Mouse (Mus musculus) heart, embryonic 12.5 days (tissue): ENCODE measurements around the gene Gpr176. TPM values are rescaled to one million over a fixed set of nuclear protein-coding genes. Genes with fewer than 3 reads are reported as not detected.

ENCODE experiments used
- ATAC-seq: fragments of 200-750 bp; cut with Nextera tagmentation; 2 replicates; pipeline ENCODE4 v1.8.0; 2017; ENCODE audit warnings: moderate TSS enrichment, moderate library complexity; ENCODE audit not compliant: insufficient number of reproducible peaks, low FRiP score
- H3K27ac ChIP-seq: fragments of 300-500 bp; sonication (generic); 2 replicates; pipeline ENCODE4 v1.5.1; 2016; ENCODE audit warnings: mild to moderate bottlenecking, moderate library complexity; ENCODE audit not compliant: poor library complexity, severe bottlenecking
- H3K27me3 ChIP-seq: fragments of 300-500 bp; sonication (generic); replicated peaks from 2 replicates; pipeline ENCODE4 v1.6.1; 2016; ENCODE audit warnings: mild to moderate bottlenecking, moderate library complexity
- H3K36me3 ChIP-seq: fragments of 300-500 bp; sonication (generic); 2 replicates; pipeline ENCODE4 v1.6.1; 2016; ENCODE audit warnings: mild to moderate bottlenecking, moderate library complexity
- H3K4me1 ChIP-seq: fragments of 300-500 bp; sonication (generic); replicated peaks from 2 replicates; pipeline ENCODE4 v1.6.1; 2016; ENCODE audit warnings: mild to moderate bottlenecking
- H3K4me2 ChIP-seq: fragments of 300-500 bp; sonication (generic); 2 replicates; pipeline ENCODE4 v1.6.1; 2016; ENCODE audit warnings: mild to moderate bottlenecking, moderate library complexity
- H3K4me3 ChIP-seq: fragments of 300-500 bp; sonication (generic); 2 replicates; pipeline ENCODE4 v1.5.1; 2016; ENCODE audit warnings: mild to moderate bottlenecking
- H3K9ac ChIP-seq: fragments of 300-500 bp; sonication (generic); 2 replicates; pipeline ENCODE4 v1.6.1; 2016; ENCODE audit warnings: mild to moderate bottlenecking, moderate library complexity
- H3K9me3 ChIP-seq: fragments of 300-500 bp; sonication (generic); replicated peaks from 2 replicates; pipeline ENCODE4 v1.6.1; 2016; ENCODE audit warnings: mild to moderate bottlenecking, moderate library complexity
- WGBS: fragments of 180-500 bp; shearing (Covaris S2); methylation state at CpG from one replicate; pipeline ENCODE4 v1.1.7; 2016; 5-methylcytosine and 5-hydroxymethylcytosine counted together
- polyA plus RNA-seq: library from polyadenylated mRNA; unstranded; fragments of >200 nt; fragmentation: Nextera tagmentation; extraction: Ambion mirVana; gene quantifications from 2 replicates; pipeline ENCODE4 v1.2.1, GENCODE M21; 2016

The Gpr176 gene
- polyA plus RNA-seq, 1 experiment from 2014 or later: 0.08 TPM

DNA sequence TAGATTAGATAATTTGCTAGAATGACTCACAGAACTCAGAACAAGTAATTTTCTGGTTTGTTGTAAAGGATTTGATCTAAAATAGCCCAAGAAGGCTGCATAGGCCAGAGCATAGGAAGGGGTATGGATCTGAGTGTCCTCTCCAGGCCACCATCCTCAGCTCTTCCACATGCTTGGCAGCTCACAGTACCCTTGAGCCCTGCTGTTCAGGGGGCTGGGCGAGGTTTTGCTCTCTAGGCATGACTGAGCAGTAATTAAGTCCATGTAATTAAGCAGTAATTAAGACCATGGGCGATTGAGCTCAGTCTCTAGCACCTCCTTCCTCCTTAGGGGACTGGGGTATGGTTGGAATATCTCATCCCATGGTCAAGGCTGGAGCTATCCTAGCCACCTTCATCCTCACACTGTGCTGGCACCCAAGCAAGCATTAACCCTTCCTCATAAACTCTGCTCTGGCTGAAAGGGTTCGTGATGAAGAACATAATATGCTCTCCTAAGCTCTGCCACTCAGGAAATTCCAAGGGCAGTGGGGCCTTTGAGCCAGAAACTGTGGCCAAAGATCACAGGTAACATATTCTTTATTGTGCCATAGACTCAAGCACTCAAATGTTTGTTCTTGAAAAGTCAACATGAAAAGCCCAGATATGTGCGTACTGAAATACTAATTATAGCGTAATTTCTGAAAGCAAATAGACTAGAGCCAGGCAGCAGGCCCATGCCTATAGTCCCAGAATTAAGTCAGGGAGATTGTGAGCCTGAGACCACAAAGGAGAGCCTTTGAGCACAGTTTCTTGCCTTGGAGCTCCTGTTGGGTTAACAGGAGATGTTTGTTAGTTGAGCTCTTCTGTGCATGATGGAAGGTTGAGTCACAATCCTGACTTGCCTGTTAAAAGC is 28.9 kb upstream of the Gpr176 start:
- ATAC-seq: no peak
- WGBS: 88% methylated on average over 5 of the region's 5 CpGs

DNA sequence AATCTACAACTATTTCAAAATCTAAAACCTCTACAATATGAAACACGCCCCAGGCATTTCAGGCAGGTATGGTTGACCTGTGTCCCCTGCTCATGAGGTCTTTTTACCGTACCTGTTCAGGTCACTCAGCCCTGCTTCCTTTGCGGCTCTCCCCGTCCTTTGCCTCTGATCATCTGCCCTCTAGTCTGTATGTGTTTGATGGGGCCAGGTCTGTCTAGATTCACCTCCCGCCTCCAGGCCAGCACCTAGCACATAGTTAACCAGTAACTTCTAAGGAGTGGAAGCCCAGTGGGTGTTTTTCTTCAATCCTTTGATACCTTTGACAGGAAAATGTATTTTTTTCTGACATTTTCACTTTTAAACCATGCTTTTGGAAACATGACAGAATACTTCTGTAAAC is 26.5 kb upstream of the Gpr176 start:
- Histone ChIP-seq H3K4me3 (no peak overlapping the region), H3K36me3 (peaks cover 14% of the 10 kb centered on the region), H3K9me3 (no peaks in the 10 kb centered on the region), H3K9ac (no peak overlapping the region), H3K27ac (no peak overlapping the region), H3K4me1 (no peaks in the 10 kb centered on the region), H3K4me2 (no peak overlapping the region), H3K27me3 (no peaks in the 10 kb centered on the region)
- WGBS: 81% methylated on average over 5 of the region's 5 CpGs
- ATAC-seq: no peak

More for the DNA sequence above, 28.9 kb upstream of the Gpr176 start:
- no peaks in the 10 kb centered on the region for H3K4me1 ChIP-seq
- no peaks in the 10 kb centered on the region for H3K27me3 ChIP-seq
- H3K9ac ChIP-seq: no peak overlapping the region
- H3K36me3 ChIP-seq: peaks cover 24% of the 10 kb centered on the region
- H3K9me3 ChIP-seq: no peaks in the 10 kb centered on the region
- H3K4me3 ChIP-seq: no peak overlapping the region
- H3K4me2 ChIP-seq: no peak overlapping the region
- no peak overlapping the region for H3K27ac ChIP-seq

DNA sequence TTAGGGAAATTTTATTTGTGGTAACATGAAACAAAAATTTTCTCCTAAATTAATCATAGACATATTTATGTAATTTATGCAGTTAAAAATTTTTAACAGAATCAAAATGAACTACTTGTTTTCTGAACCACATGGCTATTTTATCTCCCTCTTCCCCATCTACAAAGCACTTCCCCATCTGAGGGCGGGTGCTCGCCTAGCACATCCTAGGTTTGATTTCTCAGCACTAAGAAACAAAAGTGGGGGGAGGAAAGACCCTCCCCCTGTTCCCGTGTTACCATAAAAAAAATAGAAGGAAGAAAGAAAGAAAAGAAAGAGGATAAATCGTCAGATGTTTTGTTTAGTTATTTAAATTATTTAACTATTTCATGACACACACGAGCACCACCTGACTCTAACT is 18.0 kb upstream of the Gpr176 start:
- Histone ChIP-seq H3K4me2 (no peak overlapping the region), H3K4me1 (peaks cover 11% of the 10 kb centered on the region), H3K27me3 (no peaks in the 10 kb centered on the region), H3K4me3 (no peak overlapping the region), H3K36me3 (no peaks in the 10 kb centered on the region), H3K27ac (no peak overlapping the region), H3K9me3 (no peaks in the 10 kb centered on the region), H3K9ac (no peak overlapping the region)
- WGBS: 70% methylated on average over 5 of the region's 5 CpGs
- ATAC-seq: no peak

DNA sequence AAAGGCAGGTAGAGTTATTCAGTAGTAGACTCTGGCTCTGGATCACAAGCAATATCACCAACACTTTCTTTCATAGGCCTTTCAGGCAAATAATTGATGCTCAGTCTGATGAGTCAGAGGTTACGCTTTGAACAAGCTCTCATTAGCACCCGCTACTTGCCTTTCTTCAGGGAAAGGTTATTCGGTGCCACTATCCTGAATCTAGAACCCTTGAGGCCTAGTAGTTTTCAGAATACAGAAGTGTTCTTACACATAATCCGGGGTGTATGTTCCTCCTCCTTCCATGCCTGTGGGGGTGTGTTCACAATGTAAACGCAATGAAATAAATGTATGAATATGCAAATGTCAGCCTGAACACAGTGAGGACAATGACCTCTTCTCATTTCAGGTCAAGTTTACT is 16.9 kb upstream of the Gpr176 start:
- Histone ChIP-seq H3K4me2 (no peak overlapping the region), H3K4me3 (no peak overlapping the region), H3K9ac (no peak overlapping the region), H3K27me3 (no peaks in the 10 kb centered on the region), H3K9me3 (no peaks in the 10 kb centered on the region), H3K36me3 (no peaks in the 10 kb centered on the region), H3K4me1 (peaks cover 11% of the 10 kb centered on the region), H3K27ac (no peak overlapping the region)
- no peak for ATAC-seq
- 87% methylated on average over 5 of the region's 5 CpGs for WGBS

DNA sequence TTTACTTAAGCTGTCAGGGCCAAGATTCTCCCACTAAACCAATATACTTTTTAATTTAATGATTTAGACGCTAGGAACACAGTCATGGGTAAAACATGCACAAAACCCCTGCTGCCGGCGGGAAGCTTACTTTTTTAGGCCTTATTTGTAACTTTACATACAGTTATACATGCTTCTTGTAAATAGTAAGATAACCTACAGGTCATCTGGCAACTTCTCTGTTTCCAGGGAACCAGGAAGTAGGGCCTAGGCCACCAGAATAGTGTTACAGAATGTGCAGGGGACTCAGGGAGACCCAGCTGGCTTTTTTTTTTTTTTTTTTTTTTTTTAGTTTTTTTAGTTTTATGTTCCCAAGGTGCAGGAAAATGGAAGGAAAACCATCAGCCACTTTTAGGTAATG is 16.4 kb upstream of the Gpr176 start:
- Histone ChIP-seq H3K4me1 (peaks cover 11% of the 10 kb centered on the region), H3K36me3 (no peaks in the 10 kb centered on the region), H3K4me3 (peak overlapping the region; percentile 68), H3K4me2 (peak overlapping the region; percentile 86), H3K9ac (peak overlapping the region; percentile 60; the same call in 1 of the 2 replicates), H3K27ac (no peak overlapping the region), H3K27me3 (no peaks in the 10 kb centered on the region), H3K9me3 (no peaks in the 10 kb centered on the region)
- no peak for ATAC-seq
- 65% methylated on average over 3 of the region's 3 CpGs for whole genome bisulfite sequencing

DNA sequence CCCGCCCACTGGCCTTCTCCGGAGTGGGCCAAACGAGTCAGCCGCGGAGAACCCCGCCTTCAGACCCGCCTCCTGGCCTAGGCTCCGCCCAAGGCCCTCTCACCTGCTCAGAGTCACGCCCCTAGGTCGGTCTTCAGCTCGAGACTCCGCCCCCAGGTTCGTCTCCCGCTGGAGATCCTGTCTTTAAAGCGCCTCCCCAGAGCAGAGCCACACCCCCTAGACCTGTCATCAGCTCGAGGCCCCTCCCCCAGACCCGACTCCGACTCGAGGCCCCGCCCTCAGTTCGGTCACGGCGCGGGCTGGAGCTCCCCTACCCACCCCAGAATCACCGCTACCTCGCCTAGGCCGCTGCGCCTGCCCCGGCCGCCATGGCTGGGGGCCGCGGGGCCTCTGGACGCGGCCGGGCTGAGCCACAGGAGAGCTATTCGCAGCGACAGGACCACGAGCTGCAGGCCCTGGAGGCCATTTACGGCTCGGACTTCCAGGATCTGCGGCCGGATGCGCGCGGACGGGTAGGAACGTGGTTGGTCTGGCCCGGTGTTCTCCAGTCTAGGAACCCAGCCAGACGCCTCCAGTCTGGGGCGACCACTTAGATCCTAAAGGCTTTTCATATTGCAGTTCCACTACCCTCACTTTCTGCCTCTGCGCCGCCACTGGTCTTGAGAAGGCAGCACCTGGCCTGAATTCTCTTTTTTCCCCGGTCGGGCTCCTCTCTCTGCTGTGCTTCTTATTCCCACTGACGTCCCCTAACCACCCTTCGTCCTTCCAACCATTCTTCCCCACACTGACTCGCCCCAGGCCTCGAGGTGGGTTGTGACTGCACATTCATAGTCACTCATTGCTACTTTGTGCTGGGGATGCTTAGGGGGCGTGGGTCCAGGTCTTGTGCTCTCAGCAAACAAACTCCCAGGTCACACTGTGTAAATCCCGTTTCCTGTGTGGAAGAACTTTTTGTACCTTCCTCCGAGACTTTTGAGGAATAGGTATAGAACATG is 15.4 kb upstream of the Gpr176 start, which contains the start of gene Eif2ak4:
Gene Eif2ak4 (plus strand): TSS at position 278 of the 995 bp plus-strand sequence.
- Histone ChIP-seq H3K27ac (peak within 1 kb of the TSS; percentile 90), H3K9me3 (no peaks in the 10 kb centered on the region), H3K9ac (peak within 1 kb of the TSS; percentile 88), H3K27me3 (no peaks in the 10 kb centered on the region), H3K4me1 (peaks cover 11% of the 10 kb centered on the region), H3K4me3 (peak within 1 kb of the TSS; percentile 68), H3K36me3 (no peaks in the 10 kb centered on the region), H3K4me2 (peak within 1 kb of the TSS; percentile 86)
- peak; percentile 98 for ATAC-seq
- under 1% methylated on average over 61 of the region's 61 CpGs for WGBS

DNA sequence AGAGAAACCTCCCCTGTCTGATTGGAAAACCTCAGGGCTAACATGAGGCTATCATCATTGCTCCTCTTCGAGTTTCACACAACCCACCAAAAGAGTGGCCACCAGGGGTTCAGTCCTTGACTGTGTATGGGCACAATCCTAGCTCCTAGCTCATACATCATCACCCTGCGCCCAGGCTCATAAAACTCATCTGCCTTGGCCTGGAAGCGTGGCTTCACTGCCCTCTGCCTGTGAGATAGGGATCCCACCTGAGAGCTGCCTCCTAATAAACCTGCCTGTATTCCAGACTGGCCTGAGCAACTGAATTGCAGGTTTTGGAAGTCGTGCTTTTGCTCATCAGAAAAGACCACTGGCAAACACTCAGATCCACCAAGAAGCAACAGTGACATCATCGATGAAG is 10.2 kb upstream of the Gpr176 start:
- no peaks in the 10 kb centered on the region for H3K4me1 ChIP-seq
- WGBS: 66% methylated on average over 5 of the region's 5 CpGs
- peaks cover 6% of the 10 kb centered on the region; the same call in 1 of the 2 replicates for H3K27me3 ChIP-seq
- no peaks in the 10 kb centered on the region for H3K36me3 ChIP-seq
- H3K9me3 ChIP-seq: no peaks in the 10 kb centered on the region
- H3K9ac ChIP-seq: no peak overlapping the region
- no peak overlapping the region for H3K4me3 ChIP-seq
- no peak overlapping the region for H3K27ac ChIP-seq
- H3K4me2 ChIP-seq: no peak overlapping the region
- ATAC-seq: no peak

DNA sequence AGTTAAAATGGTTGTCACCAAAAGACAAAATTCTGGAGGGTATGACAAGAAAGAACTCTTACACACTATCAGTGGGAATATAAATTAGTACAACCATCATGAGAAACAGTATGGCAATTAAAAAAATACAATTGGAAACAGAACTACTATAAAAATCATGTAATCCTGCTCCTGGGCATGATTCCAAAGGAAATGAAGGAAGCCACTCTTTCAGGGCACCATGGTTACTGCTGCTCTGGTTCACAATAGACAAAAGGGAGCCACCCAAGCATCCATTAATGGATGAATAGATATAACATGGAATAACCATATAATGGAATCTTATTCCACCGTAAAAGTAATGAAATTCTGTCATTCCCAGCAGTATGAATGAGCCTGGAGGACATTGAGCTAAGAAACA is 6.5 kb upstream of the Gpr176 start:
- H3K27ac ChIP-seq: no peak overlapping the region
- ATAC-seq: no peak
- no peaks in the 10 kb centered on the region for H3K9me3 ChIP-seq
- H3K27me3 ChIP-seq: peaks cover 22% of the 10 kb centered on the region
- no peak overlapping the region for H3K4me2 ChIP-seq
- no peak overlapping the region for H3K9ac ChIP-seq
- no peaks in the 10 kb centered on the region for H3K36me3 ChIP-seq
- no peaks in the 10 kb centered on the region for H3K4me1 ChIP-seq
- H3K4me3 ChIP-seq: no peak overlapping the region
- 71% methylated on average over 1 of the region's 1 CpGs for WGBS

DNA sequence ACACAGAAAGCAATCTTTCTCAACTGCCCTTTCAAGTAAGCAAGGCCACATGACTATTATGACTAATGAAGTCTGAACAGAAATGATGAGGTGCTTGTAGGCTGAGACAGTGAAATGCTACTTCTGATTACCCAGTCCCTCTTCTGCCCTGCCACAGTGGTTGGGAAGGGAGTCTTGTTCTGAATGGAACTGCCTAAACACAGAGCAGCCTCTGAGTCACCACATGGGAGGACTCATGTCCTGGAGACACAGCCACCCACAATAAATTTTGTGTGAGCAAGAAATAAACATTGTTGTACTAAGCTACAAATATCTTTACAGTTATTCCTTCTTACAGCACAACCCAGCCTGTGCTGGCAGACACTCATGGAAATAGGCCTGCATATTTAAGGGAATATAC is 2.7 kb upstream of the Gpr176 start:
- no peak for ATAC-seq
- Histone ChIP-seq H3K27ac (no peak overlapping the region), H3K9ac (no peak overlapping the region), H3K27me3 (peaks cover 38% of the 10 kb centered on the region), H3K4me2 (no peak overlapping the region), H3K4me3 (no peak overlapping the region), H3K4me1 (peaks cover 18% of the 10 kb centered on the region), H3K9me3 (no peaks in the 10 kb centered on the region), H3K36me3 (no peaks in the 10 kb centered on the region)

DNA sequence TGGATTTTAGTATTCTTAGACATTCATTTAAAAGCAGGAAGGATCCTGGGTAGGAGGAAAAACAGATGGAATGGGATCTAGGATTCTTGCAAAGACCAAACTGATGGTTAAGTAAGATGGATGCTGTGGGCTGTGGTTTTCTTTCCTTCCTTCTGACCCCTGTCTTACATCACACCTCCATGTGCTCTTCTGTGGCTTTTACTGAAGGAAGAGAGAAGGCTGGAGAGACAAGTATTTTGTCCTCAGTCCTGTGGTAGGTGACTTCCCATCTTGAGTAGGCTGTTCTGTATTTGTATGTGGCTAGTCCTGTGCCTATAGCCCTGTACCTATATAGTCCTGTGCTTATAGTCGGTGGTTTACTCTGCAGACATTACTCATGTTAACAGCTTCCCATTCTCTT is 2.3 kb upstream of the Gpr176 start:
- WGBS: 86% methylated on average over 1 of the region's 1 CpGs
- peaks cover 41% of the 10 kb centered on the region for H3K27me3 ChIP-seq
- no peak overlapping the region for H3K4me2 ChIP-seq
- peaks cover 18% of the 10 kb centered on the region for H3K4me1 ChIP-seq
- no peak overlapping the region for H3K27ac ChIP-seq
- H3K9me3 ChIP-seq: no peaks in the 10 kb centered on the region
- no peaks in the 10 kb centered on the region for H3K36me3 ChIP-seq
- H3K4me3 ChIP-seq: no peak overlapping the region
- H3K9ac ChIP-seq: no peak overlapping the region
- ATAC-seq: no peak
